Mouse (Mus musculus) hindbrain, embryonic 12.5 days (tissue): ENCODE results near the gene Mymx. TPM values are rescaled to one million over a fixed set of nuclear protein-coding genes. Genes with fewer than 3 reads are reported as not detected.

Experiments
- ATAC-seq: fragments of 200-750 bp; cut with Nextera tagmentation; 2 replicates; pipeline ENCODE4 v1.8.0; 2017; ENCODE audit warnings: moderate TSS enrichment; ENCODE audit not compliant: low FRiP score
- H3K27ac ChIP-seq: fragments of 300-500 bp; sonication (generic); 2 replicates; pipeline ENCODE4 v1.5.1; 2016; ENCODE audit warnings: mild to moderate bottlenecking
- H3K27me3 ChIP-seq: fragments of 300-500 bp; sonication (generic); 2 replicates; pipeline ENCODE4 v1.6.1; 2016; ENCODE audit warnings: mild to moderate bottlenecking
- H3K36me3 ChIP-seq: fragments of 300-500 bp; sonication (generic); 2 replicates; pipeline ENCODE4 v1.6.1; 2016; ENCODE audit warnings: mild to moderate bottlenecking
- H3K4me1 ChIP-seq: fragments of 300-500 bp; sonication (generic); 2 replicates; pipeline ENCODE4 v1.6.1; 2016
- H3K4me2 ChIP-seq: fragments of 300-500 bp; sonication (generic); replicated peaks from 2 replicates; pipeline ENCODE4 v1.6.1; 2016; ENCODE audit warnings: mild to moderate bottlenecking
- H3K4me3 ChIP-seq: fragments of 300-500 bp; sonication (generic); 2 replicates; pipeline ENCODE4 v1.5.1; 2016; ENCODE audit warnings: mild to moderate bottlenecking
- H3K9ac ChIP-seq: fragments of 300-500 bp; sonication (generic); 2 replicates; pipeline ENCODE4 v1.6.1; 2016; ENCODE audit warnings: mild to moderate bottlenecking, moderate library complexity
- H3K9me3 ChIP-seq: fragments of 300-500 bp; sonication (generic); replicated peaks from 2 replicates; pipeline ENCODE4 v1.6.1; 2016; ENCODE audit warnings: mild to moderate bottlenecking
- WGBS: fragments of 180-500 bp; shearing (Covaris S2); methylation state at CpG from one replicate; pipeline ENCODE4 v1.1.7; 2016; 5-methylcytosine and 5-hydroxymethylcytosine counted together
- polyA plus RNA-seq: library from polyadenylated mRNA; unstranded; fragments of >200 nt; fragmentation: Nextera tagmentation; extraction: Ambion mirVana; gene quantifications from 2 replicates; pipeline ENCODE4 v1.2.1, GENCODE M21; 2016

Mymx gene
- polyA plus RNA-seq, 1 experiment from 2014 or later: 1.6 TPM

GRCm38 (mm10) chr17:45584096-45584896 lies 17.6 kb downstream of the Mymx start:
- ATAC-seq: peak; percentile 26
- peak overlapping the region; percentile 35 for H3K27ac ChIP-seq
- WGBS: 33% methylated on average over 12 of the region's 12 CpGs

GRCm38 (mm10) chr17:45582715-45583355 lies 19.1 kb downstream of the Mymx start:
- Histone ChIP-seq H3K9ac (no peak overlapping the region), H3K36me3 (0 out of 2 replicates have a peak, but pooled peaks cover 11% of the 10 kb centered on the region), H3K4me1 (peaks cover 26% of the 10 kb centered on the region), H3K4me2 (no peak overlapping the region), H3K4me3 (no peak overlapping the region), H3K27me3 (no peaks in the 10 kb centered on the region), H3K9me3 (no peaks in the 10 kb centered on the region), H3K27ac (no peak overlapping the region)
- no peak for ATAC-seq
- WGBS: 72% methylated on average over 6 of the region's 6 CpGs

More at GRCm38 (mm10) chr17:45584096-45584896, 17.6 kb downstream of the Mymx start:
- Histone ChIP-seq H3K4me2 (no peak overlapping the region), H3K9ac (peak overlapping the region; percentile 35), H3K4me3 (no peak overlapping the region), H3K27me3 (no peaks in the 10 kb centered on the region), H3K36me3 (0 out of 2 replicates have a peak, but pooled peaks cover 11% of the 10 kb centered on the region), H3K9me3 (no peaks in the 10 kb centered on the region), H3K4me1 (peaks cover 26% of the 10 kb centered on the region)

DNA sequence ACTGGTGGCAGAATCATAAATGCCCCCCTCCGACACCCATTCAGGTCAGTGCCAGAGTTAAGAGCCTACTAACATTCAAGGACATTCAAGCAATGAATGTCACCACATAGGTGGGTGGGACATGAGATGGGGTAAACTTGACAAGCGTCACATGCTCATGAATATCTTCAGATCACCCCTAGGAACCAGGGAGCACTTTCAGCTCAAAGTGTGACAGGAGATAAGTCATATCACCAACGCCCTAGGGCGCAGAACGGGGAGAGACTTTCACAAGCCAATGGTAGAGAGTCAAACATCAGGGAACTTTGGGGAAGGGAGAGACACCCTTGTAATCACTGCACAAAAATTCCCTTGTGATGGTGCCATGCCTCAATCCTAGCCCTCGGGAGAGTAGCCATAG lies 19.7 kb downstream of the Mymx start:
- WGBS: 92% methylated on average over 6 of the region's 6 CpGs
- H3K27me3 ChIP-seq: no peaks in the 10 kb centered on the region
- H3K36me3 ChIP-seq: 0 out of 2 replicates have a peak, but pooled peaks cover 11% of the 10 kb centered on the region
- no peak overlapping the region for H3K9ac ChIP-seq
- H3K4me3 ChIP-seq: no peak overlapping the region
- no peak for ATAC-seq
- no peaks in the 10 kb centered on the region for H3K9me3 ChIP-seq
- H3K4me2 ChIP-seq: no peak overlapping the region
- H3K4me1 ChIP-seq: peaks cover 26% of the 10 kb centered on the region
- H3K27ac ChIP-seq: no peak overlapping the region

GRCm38 (mm10) chr17:45581567-45581983 lies 20.3 kb downstream of the Mymx start:
- H3K9ac ChIP-seq: no peak overlapping the region
- no peaks in the 10 kb centered on the region for H3K27me3 ChIP-seq
- H3K4me2 ChIP-seq: no peak overlapping the region
- H3K4me3 ChIP-seq: no peak overlapping the region
- H3K9me3 ChIP-seq: no peaks in the 10 kb centered on the region
- 27% methylated on average over 2 of the region's 2 CpGs for WGBS
- ATAC-seq: peak; percentile 36; the same call in 1 of the 2 replicates
- H3K4me1 ChIP-seq: peaks cover 26% of the 10 kb centered on the region
- H3K36me3 ChIP-seq: 0 out of 2 replicates have a peak, but pooled peaks cover 5% of the 10 kb centered on the region
- no peak overlapping the region for H3K27ac ChIP-seq

DNA sequence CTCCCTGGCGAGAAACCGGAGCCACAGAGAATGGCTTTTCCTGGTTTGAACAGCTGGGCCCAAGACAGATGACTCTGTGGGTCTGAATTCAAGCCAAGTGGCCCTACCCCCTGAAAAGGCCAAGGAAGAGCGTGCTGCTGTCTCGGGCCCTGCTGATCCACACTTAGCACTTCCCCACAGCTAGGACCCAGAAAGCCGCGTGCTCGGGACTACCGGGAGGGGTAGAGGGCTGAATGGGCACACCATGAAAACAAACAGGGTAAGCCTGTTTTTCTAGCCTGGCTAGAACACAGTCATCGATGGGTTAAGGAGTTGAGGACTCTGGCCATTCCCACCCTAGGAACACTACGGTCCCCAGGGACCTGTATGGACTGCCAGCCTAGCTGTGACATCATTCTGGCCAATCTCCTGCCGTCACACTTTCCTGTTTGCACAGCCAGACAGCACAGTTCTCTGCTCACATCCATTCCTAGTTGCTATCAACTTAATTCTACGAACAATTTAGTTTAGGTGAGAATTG lies 20.9 kb downstream of the Mymx start:
- no peak overlapping the region for H3K4me3 ChIP-seq
- WGBS: 45% methylated on average over 12 of the region's 12 CpGs
- H3K9me3 ChIP-seq: no peaks in the 10 kb centered on the region
- no peaks in the 10 kb centered on the region for H3K27me3 ChIP-seq
- H3K4me1 ChIP-seq: peaks cover 24% of the 10 kb centered on the region
- no peak for ATAC-seq
- no peak overlapping the region for H3K9ac ChIP-seq
- no peaks in the 10 kb centered on the region for H3K36me3 ChIP-seq
- H3K27ac ChIP-seq: 0 out of 2 replicates have a peak overlapping the region, but pooled peaks have one; percentile 40
- 0 out of 2 replicates have a peak overlapping the region, but pooled peaks have one; percentile 4 for H3K4me2 ChIP-seq

GRCm38 (mm10) chr17:45579554-45579953 lies 22.3 kb downstream of the Mymx start:
- no peaks in the 10 kb centered on the region for H3K9me3 ChIP-seq
- no peak overlapping the region for H3K9ac ChIP-seq
- H3K4me1 ChIP-seq: peaks cover 17% of the 10 kb centered on the region
- no peaks in the 10 kb centered on the region for H3K27me3 ChIP-seq
- 87% methylated on average over 4 of the region's 4 CpGs for WGBS
- H3K27ac ChIP-seq: no peak overlapping the region
- ATAC-seq: no peak
- H3K36me3 ChIP-seq: no peaks in the 10 kb centered on the region
- no peak overlapping the region for H3K4me2 ChIP-seq
- H3K4me3 ChIP-seq: no peak overlapping the region

DNA sequence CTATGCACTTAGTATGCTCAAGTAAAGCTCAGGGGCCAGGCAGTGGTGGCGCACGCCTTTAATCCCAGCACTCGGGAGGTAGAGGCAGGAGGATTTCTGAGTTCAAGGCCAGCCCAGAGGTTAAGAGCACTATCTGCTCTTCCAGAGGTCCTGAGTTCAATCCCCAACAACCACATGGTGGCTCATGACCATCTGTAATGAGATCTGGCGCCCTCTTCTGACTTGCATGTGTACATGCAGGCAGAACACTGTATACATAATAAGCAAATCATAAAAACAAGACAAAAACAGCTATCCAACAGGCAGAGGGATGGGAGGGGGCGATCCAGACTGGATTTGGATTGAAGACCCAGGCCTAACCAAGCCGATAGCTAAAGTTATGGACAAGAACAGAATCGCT lies 23.1 kb downstream of the Mymx start:
- Histone ChIP-seq H3K36me3 (no peaks in the 10 kb centered on the region), H3K4me3 (no peak overlapping the region), H3K4me2 (no peak overlapping the region), H3K9me3 (no peaks in the 10 kb centered on the region), H3K4me1 (peaks cover 16% of the 10 kb centered on the region), H3K9ac (no peak overlapping the region), H3K27me3 (no peaks in the 10 kb centered on the region), H3K27ac (no peak overlapping the region)
- 78% methylated on average over 7 of the region's 7 CpGs for WGBS
- no peak for ATAC-seq

GRCm38 (mm10) chr17:45578242-45578641 lies 23.7 kb downstream of the Mymx start:
- no peaks in the 10 kb centered on the region for H3K27me3 ChIP-seq
- H3K4me2 ChIP-seq: no peak overlapping the region
- H3K9me3 ChIP-seq: no peaks in the 10 kb centered on the region
- H3K27ac ChIP-seq: no peak overlapping the region
- no peak overlapping the region for H3K9ac ChIP-seq
- WGBS: 86% methylated on average over 5 of the region's 5 CpGs
- no peaks in the 10 kb centered on the region for H3K36me3 ChIP-seq
- ATAC-seq: no peak
- H3K4me1 ChIP-seq: peaks cover 16% of the 10 kb centered on the region
- no peak overlapping the region for H3K4me3 ChIP-seq

DNA sequence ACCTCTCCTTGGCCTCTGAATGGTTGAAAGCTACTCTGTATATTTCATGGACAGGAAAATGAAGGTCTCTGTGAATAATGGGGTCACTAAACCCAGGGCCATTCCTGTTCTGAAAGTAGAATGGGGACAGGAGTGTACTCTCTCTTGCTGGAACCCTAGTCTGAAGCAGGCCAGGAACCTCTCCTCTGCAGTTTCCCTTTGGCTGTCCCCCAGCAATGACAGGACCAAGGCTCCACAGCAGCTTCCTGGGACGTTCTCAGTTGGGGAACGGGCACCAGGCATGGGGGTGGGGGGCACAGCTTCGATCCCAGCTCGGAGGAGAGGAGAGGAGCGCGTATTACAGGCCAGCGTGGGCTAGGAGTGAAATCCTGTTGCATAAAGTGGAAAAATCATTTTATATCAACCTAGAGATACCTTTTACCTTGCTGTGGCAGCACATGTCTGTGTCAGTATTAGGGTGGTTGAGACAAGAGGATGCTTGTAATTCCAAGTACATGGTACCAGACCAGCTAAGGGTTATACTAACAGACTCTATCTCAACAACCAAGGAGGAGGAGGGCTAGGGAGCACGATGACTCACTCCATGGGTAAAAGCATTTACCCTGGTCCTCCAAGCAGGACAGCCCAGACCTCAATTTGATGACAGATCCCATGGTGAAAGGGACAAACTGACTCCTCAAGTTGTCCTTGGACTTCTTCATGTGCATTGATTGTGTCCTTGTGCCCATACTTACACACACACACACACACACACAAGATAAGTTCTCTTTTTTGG lies 26.6 kb downstream of the Mymx start:
- Histone ChIP-seq H3K36me3 (peaks cover 15% of the 10 kb centered on the region), H3K9ac (peak overlapping the region; percentile 99), H3K9me3 (no peaks in the 10 kb centered on the region), H3K27me3 (no peaks in the 10 kb centered on the region), H3K4me1 (peaks cover 26% of the 10 kb centered on the region), H3K4me2 (no peak overlapping the region), H3K27ac (peak overlapping the region; percentile 96), H3K4me3 (peak overlapping the region; percentile 98; the same call in 1 of the 2 replicates)
- WGBS: 91% methylated on average over 8 of the region's 8 CpGs
- no peak for ATAC-seq

DNA sequence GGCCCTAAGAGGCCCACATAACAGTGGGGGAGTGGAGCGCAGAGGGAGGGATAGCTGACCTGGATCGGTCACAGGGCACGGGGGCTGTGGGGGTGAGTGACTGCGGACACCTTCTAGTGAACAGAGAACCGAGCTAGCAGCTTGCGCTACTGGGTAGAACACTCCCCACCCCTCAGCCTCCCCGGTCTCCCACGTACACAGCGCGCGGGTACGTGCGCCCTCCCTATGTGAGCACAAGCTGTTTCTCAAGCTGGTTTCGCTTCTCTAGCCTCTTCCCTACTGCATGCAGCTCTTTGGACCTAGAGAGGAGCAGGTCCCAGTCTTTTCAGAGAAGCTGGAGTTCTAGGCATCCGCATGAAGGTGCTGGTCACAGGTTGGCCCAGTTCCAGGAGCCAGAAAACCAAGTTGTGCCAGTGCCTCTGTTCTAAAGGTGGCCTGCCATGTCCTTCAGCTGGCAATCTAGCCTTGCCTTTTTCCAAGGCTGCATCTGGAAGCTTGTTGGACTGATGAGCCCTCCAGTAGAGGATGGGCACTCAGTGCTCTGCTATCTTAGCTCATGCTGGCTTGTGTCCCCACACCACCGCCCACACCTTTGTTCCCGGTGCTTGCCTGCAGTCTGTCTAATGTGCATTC lies 27.7 kb downstream of the Mymx start:
- peak; percentile 40 for ATAC-seq

GRCm38 (mm10) chr17:45573780-45574123 lies 28.1 kb downstream of the Mymx start:
- H3K4me2 ChIP-seq: peak overlapping the region; percentile 86
- H3K27me3 ChIP-seq: no peaks in the 10 kb centered on the region
- peaks cover 30% of the 10 kb centered on the region for H3K36me3 ChIP-seq
- H3K4me3 ChIP-seq: peak overlapping the region; percentile 98
- ATAC-seq: peak; percentile 73
- WGBS: under 1% methylated on average over 13 of the region's 18 CpGs
- peak overlapping the region; percentile 96 for H3K27ac ChIP-seq
- no peaks in the 10 kb centered on the region for H3K9me3 ChIP-seq
- H3K4me1 ChIP-seq: peaks cover 32% of the 10 kb centered on the region
- peak overlapping the region; percentile 99 for H3K9ac ChIP-seq

More for the DNA sequence above, 27.7 kb downstream of the Mymx start:
- peaks cover 25% of the 10 kb centered on the region for H3K36me3 ChIP-seq
- H3K27me3 ChIP-seq: no peaks in the 10 kb centered on the region
- H3K27ac ChIP-seq: peak overlapping the region; percentile 96
- WGBS: 2% methylated on average over 17 of the region's 17 CpGs
- peaks cover 32% of the 10 kb centered on the region for H3K4me1 ChIP-seq
- H3K4me3 ChIP-seq: peak overlapping the region; percentile 98
- peak overlapping the region; percentile 99 for H3K9ac ChIP-seq
- H3K4me2 ChIP-seq: peak overlapping the region; percentile 86
- H3K9me3 ChIP-seq: no peaks in the 10 kb centered on the region
